Mouse (Mus musculus) heart, embryonic 13.5 days (tissue): ENCODE measurements around the gene Zc3h12d. TPM values are rescaled to one million over a fixed set of nuclear protein-coding genes. Genes with fewer than 3 reads are reported as not detected.

Experiments
- microRNA-seq: library from miRNA; unstranded; fragments of <30 nt; microRNA quantifications from one replicate; pipeline ENCODE4, GENCODE M21; 2016
- polyA plus RNA-seq: library from polyadenylated mRNA; unstranded; fragments of >200 nt; fragmentation: Nextera tagmentation; extraction: Ambion mirVana; gene quantifications from 2 replicates; pipeline ENCODE4 v1.2.1, GENCODE M21; 2015

Gene Zc3h12d
- polyA plus RNA-seq, 1 experiment from 2014 or later = 0.41 TPM

Small RNA genes lying within 50 kb of the gene (microRNA-seq; reads per million reads assigned to microRNA genes)
- 1.0 reads per million for gene Mir5104

Other genes starting within 250 kb of the Zc3h12d start
- gene Lrp11, start 242.7 kb upstream of the Zc3h12d start, polyA plus RNA-seq = 1.5 and 1.9 TPM in 2 replicates
- 36.6 and 41.3 TPM in 2 replicates for gene Nup43, start 165.0 kb upstream of the Zc3h12d start, polyA plus RNA-seq
- gene Pcmt1, start 151.3 kb upstream of the Zc3h12d start, polyA plus RNA-seq = 117 and 134 TPM in 2 replicates
- 3.0 and 3.1 TPM in 2 replicates for gene Lats1, start 151.3 kb upstream of the Zc3h12d start, polyA plus RNA-seq
- gene Katna1, start 106.5 kb upstream of the Zc3h12d start, polyA plus RNA-seq = 30.8 and 32.2 TPM in 2 replicates
- gene Ginm1, start 39.6 kb upstream of the Zc3h12d start, polyA plus RNA-seq = 77.2 and 82.3 TPM in 2 replicates
- gene Ppil4, start 39.6 kb upstream of the Zc3h12d start, polyA plus RNA-seq = 25.6 and 26.7 TPM in 2 replicates
- 17.1 and 17.2 TPM in 2 replicates for gene Tab2, start 123.8 kb downstream of the Zc3h12d start, polyA plus RNA-seq